11 mouse cellular contexts compared by ENCODE assay signal in genomic region chr10:57488591-57488990, GRCm38 (mm10). TPM values are rescaled to one million over a fixed set of nuclear protein-coding genes. Genes with fewer than 3 reads are reported as not detected.
A peak's percentile ranks its signal among the peaks of the same experiment; 100 is the strongest.
DNase-seq lines count a peak whose midpoint lies in the region; ATAC-seq and TF ChIP-seq lines count a peak whose summit lies in the region.
"Had no signal": no experiment of that assay in that cellular context is flagged by ENCODE, and none has a peak within 500 bp of the region (broad histone marks: within the 10 kb centered on the region; RNA-seq: fewer than 3 reads in every experiment).

No protein-coding gene starts in this region.

- no peaks in the 10 kb centered on the region for H3K27me3 ChIP-seq in liver, adult 2 months (ENCODE audit: control insufficient read depth, insufficient read depth, low read length)
- no peaks in the 10 kb centered on the region for H3K27me3 ChIP-seq in forebrain, embryonic 10.5 days (ENCODE audit: poor library complexity, severe bottlenecking)
- H3K27me3 ChIP-seq in limb, embryonic 14.5 days (ENCODE audit: control insufficient read depth, insufficient read depth, low read length): no peaks in the 10 kb centered on the region
- no peaks in the 10 kb centered on the region for H3K27me3 ChIP-seq in stomach, embryonic 14.5 days (ENCODE audit: control insufficient read depth, insufficient read depth, low read length)

- no peak for TF ChIP-seq CTCF in liver, adult 2 months (IDR thresholded peaks at IDR 0.05; ENCODE audit: low read depth, low read length)

- peak overlapping the region; percentile 76; the same call in 1 of the 2 replicates for H3K4me3 ChIP-seq in liver, adult 2 months (ENCODE audit: insufficient read depth, low read depth, low read length)
- peak overlapping the region; percentile 89 for H3K4me3 ChIP-seq in forebrain, embryonic 10.5 days
- no peak overlapping the region for H3K4me3 ChIP-seq in limb, embryonic 14.5 days (replicated peaks; ENCODE audit: low read length)
- H3K4me3 ChIP-seq in stomach, embryonic 14.5 days (ENCODE audit: low read depth, low read length): no peak overlapping the region

- H3K4me2 ChIP-seq in limb, embryonic 14.5 days (replicated peaks; ENCODE audit: low read depth, low read length, severe bottlenecking): 0 out of 2 replicates have a peak overlapping the region, but pooled peaks have one; percentile 11
- H3K4me2 ChIP-seq in stomach, embryonic 14.5 days (replicated peaks; ENCODE audit: low read depth, low read length): 0 out of 2 replicates have a peak overlapping the region, but pooled peaks have one; percentile 4

- 0 out of 2 replicates have a peak, but pooled peaks cover 2% of the 10 kb centered on the region for H3K36me3 ChIP-seq in liver, adult 2 months (ENCODE audit: control insufficient read depth, insufficient read depth, low read length)
- peaks cover 30% of the 10 kb centered on the region for H3K36me3 ChIP-seq in forebrain, embryonic 10.5 days (replicated peaks)
- peaks cover 3% of the 10 kb centered on the region; the same call in 1 of the 2 replicates for H3K36me3 ChIP-seq in limb, embryonic 14.5 days (ENCODE audit: control insufficient read depth, insufficient read depth, low read length)
- H3K36me3 ChIP-seq in stomach, embryonic 14.5 days (ENCODE audit: control insufficient read depth, insufficient read depth, low read length): no peaks in the 10 kb centered on the region; the same call in 1 of the 2 replicates

- no peak overlapping the region; the same call in 1 of the 2 replicates for H3K27ac ChIP-seq in liver, adult 2 months (replicated peaks; ENCODE audit: insufficient read depth, low read depth, low read length)
- H3K27ac ChIP-seq in forebrain, embryonic 10.5 days: no peak overlapping the region
- no peak overlapping the region for H3K27ac ChIP-seq in limb, embryonic 14.5 days (replicated peaks; ENCODE audit: low read depth, low read length)
- no peak overlapping the region for H3K27ac ChIP-seq in stomach, embryonic 14.5 days (ENCODE audit: low read length)

- H3K4me1 ChIP-seq in liver, adult 2 months (ENCODE audit: control insufficient read depth, insufficient read depth, low read length): peaks cover 25% of the 10 kb centered on the region
- peaks cover 32% of the 10 kb centered on the region for H3K4me1 ChIP-seq in forebrain, embryonic 10.5 days
- H3K4me1 ChIP-seq in limb, embryonic 14.5 days (ENCODE audit: control insufficient read depth, insufficient read depth, low read length): peaks cover 9% of the 10 kb centered on the region
- H3K4me1 ChIP-seq in stomach, embryonic 14.5 days (ENCODE audit: control insufficient read depth, insufficient read depth, low read length): 0 out of 2 replicates have a peak, but pooled peaks cover 2% of the 10 kb centered on the region

- H3K9me3 ChIP-seq in forebrain, embryonic 10.5 days: peaks cover 5% of the 10 kb centered on the region; the same call in 1 of the 2 replicates
- H3K9me3 ChIP-seq in limb, embryonic 14.5 days (ENCODE audit: control insufficient read depth, low read length): 0 out of 2 replicates have a peak, but pooled peaks cover 3% of the 10 kb centered on the region
- peaks cover 2% of the 10 kb centered on the region; the same call in 1 of the 2 replicates for H3K9me3 ChIP-seq in stomach, embryonic 14.5 days (ENCODE audit: control insufficient read depth, low read depth, low read length)

- no peak for ATAC-seq in limb, embryonic 14.5 days (ENCODE audit: low FRiP score, low read depth)
- ATAC-seq in stomach, embryonic 14.5 days (ENCODE audit: insufficient number of reproducible peaks, insufficient read depth, low FRiP score, low read depth): no peak
- ATAC-seq in megakaryocyte-erythroid progenitor cell, adult 5-6 weeks (replicated peaks; ENCODE audit: low FRiP score, low TSS enrichment, poor library complexity, severe bottlenecking): no peak

- peaks cover 16% of the 10 kb centered on the region; the same call in 1 of the 2 replicates for H3K79me2 ChIP-seq in liver, adult 2 months (ENCODE audit: control insufficient read depth, insufficient read depth, low read length)

- no peak for TF ChIP-seq POLR2A in liver, adult 2 months (IDR thresholded peaks at IDR 0.05; ENCODE audit: extremely low read depth, insufficient read depth, low read length)
- no peak for TF ChIP-seq POLR2A in limb, embryonic 14.5 days (IDR thresholded peaks at IDR 0.05; ENCODE audit: borderline replicate concordance, extremely low read depth, insufficient read depth, insufficient read length)

- DNase-seq in liver, adult 2 months (ENCODE audit: extremely low read depth, low read depth, low spot score): peak; percentile 89
- DNase-seq in liver: no peak
- no peak for DNase-seq in forebrain, embryonic 10.5 days (ENCODE audit: extremely low spot score, low spot score)
- DNase-seq in limb, embryonic 14.5 days (ENCODE audit: low spot score): no peak
- DNase-seq in cerebellum, adult 9-11 months: no peak
- DNase-seq: kidney, postnatal 4 days; lung, postnatal 36 days; right cerebral cortex, adult 18-20 months; thymus, adult 2 months had no signal

- no peak overlapping the region for H3K9ac ChIP-seq in liver, adult 2 months (ENCODE audit: low read depth, low read length)
- no peak overlapping the region for H3K9ac ChIP-seq in limb, embryonic 14.5 days (ENCODE audit: low read depth, low read length, severe bottlenecking)
- no peak overlapping the region for H3K9ac ChIP-seq in stomach, embryonic 14.5 days (replicated peaks; ENCODE audit: low read depth, low read length)

RNA-seq across cellular contexts. Expression of gene Hsf2, which starts 2.4 kb away (rescaled TPM):
- 30.5 and 33.0 TPM in 2 replicates for total RNA-seq in liver, adult 2 months (2014; rRNA removed)
- polyA plus RNA-seq in liver, adult 2 months (2012; rRNA removed): 6.3 and 6.7 TPM in 2 replicates
- 51.8 and 53.2 TPM in 2 replicates for polyA plus RNA-seq in forebrain, embryonic 10.5 days (2016; fragmentation: Nextera tagmentation; extraction: Ambion mirVana)
- 22.0 and 23.4 TPM in 2 replicates for polyA plus RNA-seq in limb, embryonic 14.5 days (2012; rRNA removed)
- polyA plus RNA-seq in limb, embryonic 14.5 days (2014; fragmentation: Nextera tagmentation; extraction: Ambion mirVana): 29.8 and 31.0 TPM in 2 replicates
- polyA plus RNA-seq in stomach, embryonic 14.5 days (2014; fragmentation: Nextera tagmentation; extraction: Ambion mirVana): 38.9 and 39.8 TPM in 2 replicates
- 8.6 and 11.6 TPM in 2 replicates for total RNA-seq in megakaryocyte-erythroid progenitor cell, adult 5-6 weeks (2014; fragmentation: Nextera tagmentation)
- total RNA-seq in megakaryocyte-erythroid progenitor cell, adult 5-6 weeks (2017): 11.7 and 15.7 TPM in 2 replicates

RNA-seq across cellular contexts. Expression of gene Serinc1, which starts 43.7 kb away (rescaled TPM):
- 200 and 215 TPM in 2 replicates for total RNA-seq in liver, adult 2 months (2014; rRNA removed)
- 52.4 and 53.1 TPM in 2 replicates for polyA plus RNA-seq in liver, adult 2 months (2012; rRNA removed)
- 119 and 121 TPM in 2 replicates for polyA plus RNA-seq in forebrain, embryonic 10.5 days (2016; fragmentation: Nextera tagmentation; extraction: Ambion mirVana)
- 113 and 114 TPM in 2 replicates for polyA plus RNA-seq in limb, embryonic 14.5 days (2012; rRNA removed)
- 160 and 170 TPM in 2 replicates for polyA plus RNA-seq in limb, embryonic 14.5 days (2014; fragmentation: Nextera tagmentation; extraction: Ambion mirVana)
- polyA plus RNA-seq in stomach, embryonic 14.5 days (2014; fragmentation: Nextera tagmentation; extraction: Ambion mirVana): 162 and 167 TPM in 2 replicates
- total RNA-seq in megakaryocyte-erythroid progenitor cell, adult 5-6 weeks (2014; fragmentation: Nextera tagmentation): 38.5 and 50.6 TPM in 2 replicates
- 67.5 and 73.9 TPM in 2 replicates for total RNA-seq in megakaryocyte-erythroid progenitor cell, adult 5-6 weeks (2017)

Comparison
In these comparisons a context has a peak if more than half of its experiments do, and no peak if none do; other contexts are left out.
1. H3K4me3 ChIP-seq: peak in liver, adult 2 months (single experiment) and forebrain, embryonic 10.5 days (single experiment); none in limb, embryonic 14.5 days (single experiment) and stomach, embryonic 14.5 days (single experiment).